Mouse (Mus musculus): ENCODE data around the gene Ccdc42.
A peak's percentile ranks its signal among the peaks of the same experiment; 100 is the strongest.

Gene Ccdc42

GRCm38 (mm10) chr11:68586721-68587120 lies at the start of gene Ccdc42:
Ccdc42 (plus strand) TSS chr11:68587021.
- no peak for DNase-seq (ENCODE audit: low read depth, low spot score)

- no peak for DNase-seq (ENCODE audit: low read depth, low spot score)
Observed at GRCm38 (mm10) chr11:68539621-68540020, 47.2 kb upstream of the Ccdc42 start.

GRCm38 (mm10) chr11:68544554-68544953 lies 42.3 kb upstream of the Ccdc42 start:
- no peak for DNase-seq (ENCODE audit: low read depth, low spot score)

GRCm38 (mm10) chr11:68545172-68545571 lies 41.6 kb upstream of the Ccdc42 start:
- no peak for DNase-seq (ENCODE audit: low read depth, low spot score)

GRCm38 (mm10) chr11:68545682-68546222 lies 41.1 kb upstream of the Ccdc42 start:
- DNase-seq (ENCODE audit: low read depth, low spot score): no peak

GRCm38 (mm10) chr11:68547484-68547883 lies 39.3 kb upstream of the Ccdc42 start:
- DNase-seq (ENCODE audit: low read depth, low spot score): no peak

GRCm38 (mm10) chr11:68549597-68549996 lies 37.2 kb upstream of the Ccdc42 start:
- no peak for DNase-seq (ENCODE audit: low read depth, low spot score)

GRCm38 (mm10) chr11:68550358-68550757 lies 36.5 kb upstream of the Ccdc42 start:
- DNase-seq (ENCODE audit: low read depth, low spot score): no peak

GRCm38 (mm10) chr11:68553981-68554471 lies 32.8 kb upstream of the Ccdc42 start:
- DNase-seq (ENCODE audit: low read depth, low spot score): no peak

- DNase-seq (ENCODE audit: low read depth, low spot score): no peak
Observed at GRCm38 (mm10) chr11:68555918-68556584, 30.8 kb upstream of the Ccdc42 start, which contains the start of gene Mfsd6l. Mfsd6l (plus strand) TSS chr11:68556186.

- DNase-seq (ENCODE audit: low read depth, low spot score): no peak
Observed at GRCm38 (mm10) chr11:68559546-68559945, 27.3 kb upstream of the Ccdc42 start.

GRCm38 (mm10) chr11:68561957-68562950 lies 24.6 kb upstream of the Ccdc42 start:
- DNase-seq (ENCODE audit: low read depth, low spot score): no peak

GRCm38 (mm10) chr11:68564356-68565031 lies 22.3 kb upstream of the Ccdc42 start:
- no peak for DNase-seq (ENCODE audit: low read depth, low spot score)

- DNase-seq (ENCODE audit: low read depth, low spot score): no peak
Observed at GRCm38 (mm10) chr11:68565032-68565429, 21.8 kb upstream of the Ccdc42 start.

- DNase-seq (ENCODE audit: low read depth, low spot score): peak; percentile 67
Observed at GRCm38 (mm10) chr11:68566447-68567059, 20.3 kb upstream of the Ccdc42 start.

GRCm38 (mm10) chr11:68570861-68571260 lies 16.0 kb upstream of the Ccdc42 start:
- no peak for DNase-seq (ENCODE audit: low read depth, low spot score)

GRCm38 (mm10) chr11:68577076-68577475 lies 9.7 kb upstream of the Ccdc42 start:
- no peak for DNase-seq (ENCODE audit: low read depth, low spot score)

GRCm38 (mm10) chr11:68579462-68579881 lies 7.3 kb upstream of the Ccdc42 start:
- no peak for DNase-seq (ENCODE audit: low read depth, low spot score)

- no peak for DNase-seq (ENCODE audit: low read depth, low spot score)
Observed at GRCm38 (mm10) chr11:68580566-68580965, 6.3 kb upstream of the Ccdc42 start.

GRCm38 (mm10) chr11:68583225-68583624 lies 3.6 kb upstream of the Ccdc42 start:
- DNase-seq (ENCODE audit: low read depth, low spot score): no peak

- DNase-seq (ENCODE audit: low read depth, low spot score): no peak
Observed at GRCm38 (mm10) chr11:68583906-68584480, 2.8 kb upstream of the Ccdc42 start.
